Mouse (Mus musculus) olfactory bulb, adult 2 months (tissue): ENCODE measurements around the gene Fbxl22. TPM values are rescaled to one million over a fixed set of nuclear protein-coding genes. Genes with fewer than 3 reads are reported as not detected.

ENCODE experiments used
- H3K27ac ChIP-seq: fragments of 200-500 bp; 2 replicates; pipeline ENCODE4 v1.5.1; 2012; ENCODE audit warnings: low read depth, low read length; ENCODE audit not compliant: insufficient read depth
- H3K4me1 ChIP-seq: fragments of 200-500 bp; 2 replicates; pipeline ENCODE4 v1.6.1; 2012; ENCODE audit warnings: low read length; ENCODE audit not compliant: control insufficient read depth, insufficient read depth
- H3K4me3 ChIP-seq: fragments of 200-500 bp; 2 replicates; pipeline ENCODE4 v1.5.1; 2012; ENCODE audit warnings: mild to moderate bottlenecking, low read depth, low read length, moderate library complexity; ENCODE audit not compliant: insufficient read depth
- CTCF ChIP-seq: fragments of 200-500 bp; IDR thresholded peaks from 2 replicates; pipeline ENCODE4 v1.5.1; 2012; ENCODE audit warnings: low read depth, mild to moderate bottlenecking, low read length, moderate library complexity; ENCODE audit not compliant: insufficient read depth
- POLR2A ChIP-seq: fragments of 200-500 bp; IDR thresholded peaks from 2 replicates; pipeline ENCODE4 v1.6.1; 2012; ENCODE audit warnings: mild to moderate bottlenecking, low read depth, low read length, moderate library complexity; ENCODE audit not compliant: insufficient read depth
- WGBS: fragments of 180-500 bp; shearing (Covaris S2); methylation state at CpG from one replicate; pipeline ENCODE4 v1.1.7; 2018; 5-methylcytosine and 5-hydroxymethylcytosine counted together
- polyA plus RNA-seq: library from polyadenylated mRNA; stranded (reverse); fragments of >200 nt; gene quantifications from 2 replicates; pipeline ENCODE4 v1.2.4, GENCODE M21; 2012; ENCODE audit warnings: low replicate concordance; ENCODE audit not compliant: missing spikeins, insufficient read depth, insufficient read length

Gene Fbxl22
- polyA plus RNA-seq, 1 experiment: not detected

- WGBS: 70% methylated on average over 2 of the region's 2 CpGs
- no peak for TF ChIP-seq POLR2A
- no peak for TF ChIP-seq CTCF
- Histone ChIP-seq H3K27ac (no peak overlapping the region), H3K4me1 (peaks cover 10% of the 10 kb centered on the region), H3K4me3 (no peak overlapping the region)
These were observed 13.1 kb downstream of the Fbxl22 start for GRCm38 (mm10) chr9:66501248-66501647.

GRCm38 (mm10) chr9:66493992-66494391, 20.4 kb downstream of the Fbxl22 start:
- TF ChIP-seq POLR2A (no peak), CTCF (no peak)
- no peak overlapping the region for H3K4me3 ChIP-seq
- no peaks in the 10 kb centered on the region for H3K4me1 ChIP-seq
- no peak overlapping the region for H3K27ac ChIP-seq

- Histone ChIP-seq H3K4me1 (no peaks in the 10 kb centered on the region), H3K4me3 (no peak overlapping the region), H3K27ac (no peak overlapping the region)
- no peak for TF ChIP-seq CTCF
- TF ChIP-seq POLR2A: no peak
- 83% methylated on average over 1 of the region's 1 CpGs for WGBS
These were observed 22.0 kb downstream of the Fbxl22 start for GRCm38 (mm10) chr9:66492361-66492760.

DNA sequence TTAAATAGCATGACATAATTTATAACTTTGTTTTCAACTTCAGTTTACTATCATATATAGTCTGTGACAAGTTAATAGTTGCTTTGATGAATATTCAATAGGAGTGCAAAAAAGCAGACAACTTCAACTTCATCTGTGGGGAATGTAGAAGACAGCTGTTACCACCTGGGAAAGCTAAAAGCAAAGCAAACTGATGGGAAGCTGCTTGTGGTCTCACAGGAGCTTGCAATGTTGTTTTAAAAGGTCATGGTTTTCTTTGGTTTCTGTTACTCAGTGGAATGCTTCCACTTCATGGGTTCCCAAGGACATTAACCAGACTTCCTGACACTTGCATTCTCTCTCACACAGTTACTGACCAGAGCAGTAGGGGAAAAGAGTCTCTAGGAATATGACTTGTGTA, 25.6 kb downstream of the Fbxl22 start:
- H3K27ac ChIP-seq: no peak overlapping the region
- TF ChIP-seq POLR2A (no peak), CTCF (no peak)
- H3K4me3 ChIP-seq: no peak overlapping the region
- peaks cover 2% of the 10 kb centered on the region; the same call in 1 of the 2 replicates for H3K4me1 ChIP-seq

DNA sequence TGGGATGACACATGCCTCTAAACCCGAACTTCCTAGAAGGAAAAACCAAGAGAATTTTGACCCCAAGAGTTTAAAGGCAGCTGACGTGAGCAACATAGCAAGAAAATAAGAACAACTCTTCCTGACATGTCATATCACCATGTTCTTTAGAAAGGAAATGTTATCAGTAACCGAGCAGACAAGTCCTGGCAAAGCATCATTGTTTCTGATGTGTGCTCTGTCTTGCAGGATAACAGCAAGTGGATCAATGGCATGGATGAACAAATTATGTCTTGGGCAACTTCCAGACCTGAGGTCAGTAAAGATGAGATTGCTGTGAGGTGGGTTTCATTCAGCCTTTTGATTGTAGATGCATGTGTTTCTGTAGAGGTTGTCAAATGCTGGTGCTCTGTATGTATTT, 31.0 kb downstream of the Fbxl22 start:
- Histone ChIP-seq H3K27ac (no peak overlapping the region), H3K4me3 (no peak overlapping the region), H3K4me1 (peaks cover 2% of the 10 kb centered on the region; the same call in 1 of the 2 replicates)
- TF ChIP-seq CTCF (no peak), POLR2A (no peak)
- WGBS: 94% methylated on average over 3 of the region's 3 CpGs

DNA sequence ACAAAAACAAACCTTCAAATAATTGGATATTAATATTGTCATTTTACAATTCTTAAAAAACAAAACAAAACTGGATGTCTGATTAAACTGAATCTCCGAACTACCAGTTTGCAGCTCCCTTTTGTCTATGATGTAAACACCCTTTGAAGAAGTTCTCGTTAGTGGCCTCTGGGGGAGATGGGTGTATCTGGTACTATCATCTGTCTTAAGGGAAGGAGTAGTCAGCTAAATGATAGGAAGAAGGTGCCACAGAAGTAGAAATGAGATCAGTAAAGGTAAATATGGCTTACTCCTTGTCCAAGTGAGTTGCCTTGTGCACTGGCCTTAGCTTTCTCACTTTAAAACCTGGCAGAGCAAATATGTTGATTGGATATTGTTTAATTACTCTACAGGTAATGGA, 36.6 kb downstream of the Fbxl22 start:
- Histone ChIP-seq H3K4me3 (no peak overlapping the region), H3K27ac (no peak overlapping the region), H3K4me1 (no peaks in the 10 kb centered on the region)
- TF ChIP-seq CTCF: no peak
- TF ChIP-seq POLR2A: no peak
- WGBS: 58% methylated on average over 2 of the region's 2 CpGs

- H3K27ac ChIP-seq: no peak overlapping the region
- no peak for TF ChIP-seq CTCF
- no peak for TF ChIP-seq POLR2A
- no peaks in the 10 kb centered on the region for H3K4me1 ChIP-seq
- WGBS: 54% methylated on average over 4 of the region's 4 CpGs
- no peak overlapping the region for H3K4me3 ChIP-seq
These were observed 49.3 kb downstream of the Fbxl22 start for GRCm38 (mm10) chr9:66465087-66465486.

Other genes with a start within 250 kb of the Fbxl22 start
- 148 and 162 TPM in 2 replicates for gene Herc1, start 164.1 kb downstream of the Fbxl22 start, polyA plus RNA-seq
- gene Usp3, start 78.5 kb upstream of the Fbxl22 start, polyA plus RNA-seq: 943 TPM in 1 of 2 replicates, not detected in the other
- not detected in 2 replicates for gene Car12, start 199.1 kb upstream of the Fbxl22 start, polyA plus RNA-seq